Mouse (Mus musculus): ENCODE results near the gene Nrm. TPM values are rescaled to one million over a fixed set of nuclear protein-coding genes. Genes with fewer than 3 reads are reported as not detected.
A peak's percentile ranks its signal among the peaks of the same experiment; 100 is the strongest.

Gene Nrm
- polyA plus RNA-seq, 1 experiment from 2014 or later = 73.3 TPM

DNA sequence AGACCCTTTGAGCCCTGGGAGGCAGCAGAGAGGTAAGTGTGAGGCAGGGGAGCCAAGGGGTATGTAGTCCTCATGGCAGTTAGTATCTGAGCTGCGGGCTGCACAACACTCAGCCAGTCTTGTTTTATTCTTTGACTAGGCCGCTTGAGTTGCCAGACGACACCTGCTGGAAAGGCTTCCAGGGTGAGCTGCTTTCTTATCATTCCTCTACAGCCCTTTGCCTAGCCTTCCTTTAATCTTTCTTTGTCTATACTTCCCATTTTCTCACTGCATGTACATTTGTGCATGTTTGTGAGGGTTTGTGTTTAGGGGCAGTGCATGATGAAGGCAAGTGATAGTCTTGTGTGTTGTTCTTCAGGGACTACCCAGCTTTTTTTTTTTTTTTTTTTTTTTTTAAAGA is 10.1 kb upstream of the Nrm start:
- ATAC-seq (ENCODE audit: borderline replicate concordance, extremely low read depth, low FRiP score, low TSS enrichment) = no peak
- no peak overlapping the region for H3K4me3 ChIP-seq
- no peak overlapping the region for H3K9ac ChIP-seq
- H3K4me1 ChIP-seq = no peaks in the 10 kb centered on the region
- no peak overlapping the region for H3K27ac ChIP-seq
- WGBS = 82% methylated on average over 3 of the region's 3 CpGs
- peaks cover 89% of the 10 kb centered on the region for H3K36me3 ChIP-seq
- H3K27me3 ChIP-seq = no peaks in the 10 kb centered on the region
- H3K4me2 ChIP-seq = no peak overlapping the region
- H3K9me3 ChIP-seq = no peaks in the 10 kb centered on the region

DNA sequence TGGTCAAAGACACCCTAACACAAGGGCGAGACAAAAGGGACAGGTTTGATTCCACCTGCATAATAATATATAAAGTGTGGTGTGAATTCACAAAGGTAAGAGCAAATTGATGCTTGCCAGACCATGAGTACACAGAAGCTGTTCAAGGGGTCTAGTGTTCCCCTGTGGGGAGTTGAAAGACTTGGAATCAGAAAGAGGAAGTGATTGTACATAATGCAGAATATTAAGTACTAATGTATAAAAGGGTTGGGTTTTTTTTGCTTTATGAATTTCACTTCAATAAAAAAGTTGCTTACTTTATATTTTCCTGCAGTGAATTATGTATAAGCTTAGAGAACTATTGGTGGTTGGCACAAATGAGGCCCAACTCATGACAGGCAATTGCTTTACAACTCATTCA is 1.7 kb upstream of the Nrm start:
- no peak overlapping the region for H3K27ac ChIP-seq
- H3K4me1 ChIP-seq = peaks cover 9% of the 10 kb centered on the region
- ATAC-seq (ENCODE audit: borderline replicate concordance, extremely low read depth, low FRiP score, low TSS enrichment) = no peak
- H3K27me3 ChIP-seq = no peaks in the 10 kb centered on the region
- peaks cover 31% of the 10 kb centered on the region for H3K36me3 ChIP-seq
- no peak overlapping the region for H3K4me3 ChIP-seq
- no peak overlapping the region for H3K9ac ChIP-seq
- 89% methylated on average over 1 of the region's 1 CpGs for WGBS
- H3K9me3 ChIP-seq = no peaks in the 10 kb centered on the region
- no peak overlapping the region for H3K4me2 ChIP-seq

- no peak overlapping the region for H3K4me3 ChIP-seq
- H3K27me3 ChIP-seq = no peaks in the 10 kb centered on the region
- ATAC-seq (ENCODE audit: borderline replicate concordance, extremely low read depth, low FRiP score, low TSS enrichment) = no peak
- H3K9ac ChIP-seq = no peak overlapping the region
- H3K27ac ChIP-seq = no peak overlapping the region
- 58% methylated on average over 2 of the region's 2 CpGs for WGBS
- H3K4me1 ChIP-seq = peaks cover 14% of the 10 kb centered on the region
- H3K36me3 ChIP-seq = peaks cover 26% of the 10 kb centered on the region
- no peak overlapping the region for H3K4me2 ChIP-seq
- no peaks in the 10 kb centered on the region for H3K9me3 ChIP-seq
Observed at GRCm38 (mm10) chr17:35859835-35860234, 1.3 kb upstream of the Nrm start.

DNA sequence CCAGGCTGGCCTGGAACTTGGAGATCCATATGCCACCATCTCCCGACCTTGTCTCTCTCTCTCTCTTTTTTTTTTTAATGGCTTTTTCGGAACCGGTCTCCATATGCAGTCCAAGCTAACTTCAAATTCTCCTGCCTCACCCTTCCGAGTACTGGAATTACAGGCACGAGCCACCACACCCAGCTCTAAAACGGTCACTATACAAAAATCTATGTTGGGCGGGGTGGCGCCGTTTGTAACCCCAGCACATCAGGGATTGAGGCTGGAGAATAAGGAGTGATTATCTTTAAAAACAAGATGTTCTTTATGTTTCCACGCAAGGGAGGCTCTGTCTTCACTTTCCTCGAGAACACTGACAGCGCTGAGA is 304 bp upstream of the Nrm start:
- H3K9me3 ChIP-seq = no peaks in the 10 kb centered on the region
- peak overlapping the region; percentile 77 for H3K4me3 ChIP-seq
- H3K4me1 ChIP-seq = peaks cover 16% of the 10 kb centered on the region
- peaks cover 24% of the 10 kb centered on the region for H3K36me3 ChIP-seq
- H3K4me2 ChIP-seq = peak overlapping the region; percentile 74
- peak overlapping the region; percentile 95 for H3K27ac ChIP-seq
- ATAC-seq (ENCODE audit: borderline replicate concordance, extremely low read depth, low FRiP score, low TSS enrichment) = no peak
- 3% methylated on average over 12 of the region's 12 CpGs for WGBS
- H3K9ac ChIP-seq = peak overlapping the region; percentile 73; the same call in 1 of the 2 replicates
- no peaks in the 10 kb centered on the region for H3K27me3 ChIP-seq

DNA sequence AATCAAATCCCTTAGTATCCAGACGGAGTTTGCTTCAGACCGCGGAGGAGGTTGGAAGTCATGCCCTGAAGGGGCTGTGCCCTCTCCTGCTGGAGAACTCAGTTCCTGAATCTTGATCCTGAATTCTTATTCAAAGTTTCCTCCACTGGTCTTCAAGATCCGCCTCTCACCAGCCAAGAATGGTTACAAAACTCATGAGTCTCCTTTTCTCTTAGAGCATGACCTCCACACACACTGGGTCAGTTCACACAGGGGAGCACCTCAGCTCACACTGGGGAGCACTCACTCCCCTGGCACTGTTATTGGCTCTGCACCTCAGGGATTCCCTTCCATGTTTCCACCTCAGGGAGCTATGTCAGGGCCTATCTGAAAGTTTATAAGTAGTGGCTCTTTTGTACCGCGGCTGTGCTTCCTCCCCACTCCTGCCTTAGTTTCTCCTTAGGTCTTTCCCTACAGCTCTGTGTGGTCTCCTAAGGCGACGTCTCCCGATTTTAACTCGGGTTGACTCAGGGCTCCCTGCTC is 3.8 kb downstream of the Nrm start:
- H3K9ac ChIP-seq = peak overlapping the region; percentile 79
- H3K9me3 ChIP-seq = no peaks in the 10 kb centered on the region
- H3K4me1 ChIP-seq = peaks cover 42% of the 10 kb centered on the region
- H3K27ac ChIP-seq = peak overlapping the region; percentile 99
- WGBS = 22% methylated on average over 10 of the region's 10 CpGs
- no peaks in the 10 kb centered on the region for H3K27me3 ChIP-seq
- no peaks in the 10 kb centered on the region for H3K36me3 ChIP-seq
- no peak for ATAC-seq (ENCODE audit: borderline replicate concordance, extremely low read depth, low FRiP score, low TSS enrichment)
- H3K4me2 ChIP-seq = peak overlapping the region; percentile 90
- peak overlapping the region; percentile 73 for H3K4me3 ChIP-seq

DNA sequence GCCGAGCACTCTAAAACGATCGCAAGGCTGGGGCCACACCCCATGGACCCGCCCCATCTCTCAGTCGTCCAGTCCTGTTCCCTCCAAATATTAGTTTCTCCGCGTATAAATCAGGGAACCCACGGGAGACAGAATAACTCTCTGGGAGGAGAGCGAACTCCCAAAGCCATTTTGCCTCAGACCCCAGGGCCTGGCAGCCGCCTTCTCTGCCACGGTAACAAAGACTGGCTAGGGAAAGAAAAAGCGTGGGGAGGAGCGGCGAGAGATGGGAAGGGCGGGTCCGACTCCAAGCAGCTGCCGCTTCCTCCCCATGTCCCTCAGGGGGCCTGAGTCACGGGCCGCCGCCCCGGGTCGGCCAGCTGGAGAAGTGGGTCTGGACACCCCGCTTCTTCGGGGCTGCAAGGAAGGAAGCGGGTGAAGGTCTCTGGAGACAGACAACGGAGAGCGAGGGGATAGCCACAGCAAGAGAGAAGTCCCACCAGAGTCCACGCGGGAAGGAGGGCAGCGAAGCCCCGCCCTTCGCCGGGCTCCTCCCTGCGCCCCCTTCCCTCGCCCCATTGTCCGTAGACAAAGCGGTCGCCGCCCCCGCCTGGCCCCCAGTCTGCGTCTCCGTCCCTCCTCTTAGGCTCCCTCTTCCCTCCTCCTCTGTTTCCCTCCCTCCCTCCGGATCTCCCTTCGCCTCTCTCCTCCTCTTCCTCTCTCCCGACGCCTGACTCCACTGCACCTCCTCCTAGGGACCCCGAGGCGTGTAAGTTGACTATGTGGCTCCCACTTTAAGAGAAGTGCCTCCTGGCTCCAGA is 4.6 kb downstream of the Nrm start, which contains the start of gene Ppp1r18:
Ppp1r18 (plus strand) TSS at position 113 of the 800 bp plus-strand sequence.
- H3K4me2 ChIP-seq = peak within 1 kb of the TSS; percentile 90
- no peaks in the 10 kb centered on the region for H3K9me3 ChIP-seq
- peaks cover 48% of the 10 kb centered on the region for H3K4me1 ChIP-seq
- no peaks in the 10 kb centered on the region for H3K27me3 ChIP-seq
- H3K9ac ChIP-seq = peak within 1 kb of the TSS; percentile 79
- peak within 1 kb of the TSS; percentile 99 for H3K27ac ChIP-seq
- H3K4me3 ChIP-seq = peak within 1 kb of the TSS; percentile 73
- H3K36me3 ChIP-seq = no peaks in the 10 kb centered on the region
- ATAC-seq (ENCODE audit: borderline replicate concordance, extremely low read depth, low FRiP score, low TSS enrichment) = peak; percentile 73
- WGBS = under 1% methylated on average over 48 of the region's 48 CpGs

- WGBS = under 1% methylated on average over 38 of the region's 38 CpGs
- peak overlapping the region; percentile 73 for H3K4me3 ChIP-seq
- peak overlapping the region; percentile 79 for H3K9ac ChIP-seq
- peak; percentile 66 for ATAC-seq (ENCODE audit: borderline replicate concordance, extremely low read depth, low FRiP score, low TSS enrichment)
- no peaks in the 10 kb centered on the region for H3K9me3 ChIP-seq
- H3K4me2 ChIP-seq = peak overlapping the region; percentile 90
- peaks cover 47% of the 10 kb centered on the region for H3K4me1 ChIP-seq
- H3K27me3 ChIP-seq = no peaks in the 10 kb centered on the region
- H3K36me3 ChIP-seq = peaks cover 4% of the 10 kb centered on the region
- peak overlapping the region; percentile 99 for H3K27ac ChIP-seq
Observed at GRCm38 (mm10) chr17:35866281-35866831, 5.2 kb downstream of the Nrm start.

DNA sequence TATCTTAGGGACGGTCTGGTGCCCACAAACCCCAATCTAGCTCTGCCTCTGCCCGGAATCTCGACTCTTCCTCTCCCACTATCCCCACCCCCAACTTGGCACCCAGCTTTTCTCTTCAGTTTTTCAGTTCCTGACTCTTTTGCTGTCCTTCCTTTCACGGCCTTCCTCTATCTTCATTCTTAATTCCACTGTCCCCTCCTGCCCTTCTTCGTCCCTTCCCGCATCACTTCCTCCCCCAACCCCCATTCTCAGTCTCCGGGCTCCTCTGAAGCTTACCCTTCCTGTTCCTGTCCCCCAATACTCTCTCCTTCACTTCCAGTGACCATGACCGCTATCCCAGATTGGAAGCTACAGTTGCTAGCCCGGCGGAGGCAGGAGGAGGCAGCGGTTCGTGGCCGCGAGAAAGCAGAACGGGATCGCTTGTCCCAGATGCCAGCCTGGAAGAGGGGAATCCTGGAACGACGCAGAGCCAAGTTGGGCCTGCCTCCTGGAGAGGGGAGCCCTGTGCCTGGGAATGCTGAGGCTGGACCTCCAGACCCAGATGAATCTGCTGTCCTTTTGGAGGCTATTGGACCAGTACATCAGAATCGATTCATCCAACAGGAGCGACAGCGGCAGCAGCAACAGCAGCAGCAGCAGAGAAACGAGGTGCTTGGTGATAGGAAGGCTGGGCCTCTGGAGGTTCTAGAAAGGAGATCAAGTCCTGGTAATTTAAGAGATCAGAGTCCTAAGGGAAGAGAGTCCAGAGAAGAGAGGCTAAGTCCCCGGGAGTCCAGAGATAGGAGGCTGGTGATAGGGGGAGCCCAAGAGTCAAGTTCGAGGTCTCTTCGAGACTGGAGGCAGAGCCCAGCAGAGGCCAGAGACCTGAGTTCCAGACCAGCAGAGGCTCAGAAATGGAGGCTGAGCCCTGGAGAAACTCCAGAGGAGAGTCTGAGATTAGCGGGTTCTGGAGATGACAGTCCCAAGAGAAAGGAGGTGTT is 6.1 kb downstream of the Nrm start:
- no peak for ATAC-seq (ENCODE audit: borderline replicate concordance, extremely low read depth, low FRiP score, low TSS enrichment)
- Histone ChIP-seq H3K36me3 (peaks cover 5% of the 10 kb centered on the region), H3K4me3 (peak overlapping the region; percentile 73), H3K4me2 (peak overlapping the region; percentile 90), H3K27ac (peak overlapping the region; percentile 99), H3K9me3 (no peaks in the 10 kb centered on the region), H3K9ac (peak overlapping the region; percentile 79), H3K4me1 (peaks cover 46% of the 10 kb centered on the region), H3K27me3 (no peaks in the 10 kb centered on the region)
- WGBS = 4% methylated on average over 26 of the region's 26 CpGs

GRCm38 (mm10) chr17:35868165-35868820 is 7.2 kb downstream of the Nrm start:
- H3K9me3 ChIP-seq = no peaks in the 10 kb centered on the region
- peaks cover 52% of the 10 kb centered on the region for H3K4me1 ChIP-seq
- H3K27ac ChIP-seq = peak overlapping the region; percentile 99

GRCm38 (mm10) chr17:35868961-35869345 is 7.8 kb downstream of the Nrm start:
- H3K4me2 ChIP-seq = peak overlapping the region; percentile 90

More at GRCm38 (mm10) chr17:35868165-35868820, 7.2 kb downstream of the Nrm start:
- H3K9ac ChIP-seq = peak overlapping the region; percentile 79
- H3K4me2 ChIP-seq = peak overlapping the region; percentile 90
- ATAC-seq (ENCODE audit: borderline replicate concordance, extremely low read depth, low FRiP score, low TSS enrichment) = no peak
- peaks cover 5% of the 10 kb centered on the region for H3K36me3 ChIP-seq
- WGBS = 17% methylated on average over 17 of the region's 17 CpGs
- no peaks in the 10 kb centered on the region for H3K27me3 ChIP-seq
- H3K4me3 ChIP-seq = peak overlapping the region; percentile 73

More at GRCm38 (mm10) chr17:35868961-35869345, 7.8 kb downstream of the Nrm start:
- H3K27me3 ChIP-seq = no peaks in the 10 kb centered on the region
- H3K4me1 ChIP-seq = peaks cover 57% of the 10 kb centered on the region
- WGBS = 2% methylated on average over 7 of the region's 7 CpGs
- peak overlapping the region; percentile 73 for H3K4me3 ChIP-seq
- H3K27ac ChIP-seq = peak overlapping the region; percentile 99
- no peak for ATAC-seq (ENCODE audit: borderline replicate concordance, extremely low read depth, low FRiP score, low TSS enrichment)
- no peaks in the 10 kb centered on the region for H3K9me3 ChIP-seq
- peaks cover 6% of the 10 kb centered on the region for H3K36me3 ChIP-seq
- peak overlapping the region; percentile 79 for H3K9ac ChIP-seq

Measured in lung, embryonic 15.5 days (tissue).